Mouse (Mus musculus): ENCODE data around the gene Olfr1322. TPM values are rescaled to one million over a fixed set of nuclear protein-coding genes. Genes with fewer than 3 reads are reported as not detected.

Gene Olfr1322
- not detected in 2 replicates for polyA plus RNA-seq (2014; fragmentation: Nextera tagmentation; extraction: Ambion mirVana)

- H3K27ac ChIP-seq (ENCODE audit: low read depth, low read length) = no peak within 1 kb of the TSS
- H3K4me1 ChIP-seq (replicated peaks; ENCODE audit: control insufficient read depth, insufficient read depth, low read length) = no peaks in the 10 kb centered on the region
- DNase-seq (ENCODE audit: low spot score) (no peak), ATAC-seq (replicated peaks; ENCODE audit: low FRiP score) (no peak)
- H3K27me3 ChIP-seq (replicated peaks; ENCODE audit: control insufficient read depth, insufficient read depth, low read length) = no peaks in the 10 kb centered on the region
- no peak within 1 kb of the TSS for H3K4me2 ChIP-seq
- H3K4me3 ChIP-seq (ENCODE audit: low read depth, low read length) = no peak within 1 kb of the TSS
- H3K36me3 ChIP-seq (ENCODE audit: control insufficient read depth, insufficient read depth, low read length) = no peaks in the 10 kb centered on the region
- no peak within 1 kb of the TSS for H3K9ac ChIP-seq (ENCODE audit: low read depth, low read length)
- WGBS = 76% methylated on average over 2 of the region's 2 CpGs
- H3K9me3 ChIP-seq (ENCODE audit: control insufficient read depth, low read length) = no peaks in the 10 kb centered on the region
These were observed at the start of gene Olfr1322 for GRCm38 (mm10) chrX:49891383-49891782. Olfr1322 (minus strand) TSS chrX:49891483.

GRCm38 (mm10) chrX:49877651-49878349 lies 13.5 kb downstream of the Olfr1322 start:
- Histone ChIP-seq H3K36me3 (ENCODE audit: control insufficient read depth, insufficient read depth, low read length) (no peaks in the 10 kb centered on the region), H3K27me3 (replicated peaks; ENCODE audit: control insufficient read depth, insufficient read depth, low read length) (no peaks in the 10 kb centered on the region), H3K9me3 (ENCODE audit: control insufficient read depth, low read length) (no peaks in the 10 kb centered on the region), H3K9ac (ENCODE audit: low read depth, low read length) (no peak overlapping the region), H3K27ac (ENCODE audit: low read depth, low read length) (no peak overlapping the region), H3K4me3 (ENCODE audit: low read depth, low read length) (no peak overlapping the region), H3K4me2 (no peak overlapping the region), H3K4me1 (replicated peaks; ENCODE audit: control insufficient read depth, insufficient read depth, low read length) (no peaks in the 10 kb centered on the region)
- no peak for DNase-seq (ENCODE audit: low spot score)
- ATAC-seq (replicated peaks; ENCODE audit: low FRiP score) = no peak
- WGBS = 79% methylated on average over 4 of the region's 4 CpGs

Other genes with a start within 250 kb of the Olfr1322 start
- gene Olfr1320, start 219.2 kb downstream of the Olfr1322 start, polyA plus RNA-seq (2014; fragmentation: Nextera tagmentation; extraction: Ambion mirVana) = not detected in 2 replicates
- not detected in 2 replicates for gene Olfr1321, start 156.4 kb downstream of the Olfr1322 start, polyA plus RNA-seq (2014; fragmentation: Nextera tagmentation; extraction: Ambion mirVana)
- gene Igsf1, start 93.7 kb downstream of the Olfr1322 start, polyA plus RNA-seq (2014; fragmentation: Nextera tagmentation; extraction: Ambion mirVana) = 63.0 and 68.7 TPM in 2 replicates
- not detected in 2 replicates for gene Olfr1323, start 127.9 kb upstream of the Olfr1322 start, polyA plus RNA-seq (2014; fragmentation: Nextera tagmentation; extraction: Ambion mirVana)